Mouse (Mus musculus): Measurements from ENCODE around the gene Atp5c1.

DNA sequence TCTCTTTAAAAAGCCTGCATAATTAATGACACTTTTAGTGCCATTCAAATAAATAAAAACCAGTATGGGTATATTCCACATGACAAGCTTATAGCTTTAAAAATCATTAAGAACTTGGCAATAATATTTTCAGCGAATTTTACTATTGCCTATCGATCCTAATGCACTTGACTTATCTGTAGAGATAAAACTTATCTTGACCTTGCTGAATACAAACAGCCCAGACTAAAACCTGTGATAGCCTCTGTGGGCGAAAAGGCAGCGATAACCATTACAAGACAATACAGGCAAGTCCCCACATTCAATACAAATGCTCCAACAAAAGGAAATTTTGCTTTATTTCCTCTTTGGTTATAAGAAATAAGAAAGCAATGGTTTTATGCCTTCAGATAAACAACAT is 71.7 kb downstream of the Atp5c1 start:
- TF ChIP-seq CTCF (IDR thresholded peaks at IDR 0.05; ENCODE audit: borderline replicate concordance, extremely low read depth, insufficient read depth, insufficient read length) (no peak), POLR2A (IDR thresholded peaks at IDR 0.05; ENCODE audit: borderline replicate concordance, extremely low read depth, insufficient read depth, insufficient read length, poor library complexity, severe bottlenecking) (no peak)
